Mouse (Mus musculus): ENCODE measurements around the gene Olfr1437. TPM values are rescaled to one million over a fixed set of nuclear protein-coding genes. Genes with fewer than 3 reads are reported as not detected.

Olfr1437 gene
- polyA plus RNA-seq (2015; fragmentation: Illumina TruSeq; extraction: RNeasy Lipid Tissue Mini Kit (QIAGEN cat#74804); ENCODE audit: insufficient read depth, low replicate concordance): not detected

GRCm38 (mm10) chr19:12325001-12325400 lies at the start of gene Olfr1437:
Gene Olfr1437 (minus strand): TSS chr19:12325101.

GRCm38 (mm10) chr19:12335810-12336209 lies 10.9 kb upstream of the Olfr1437 start, which contains the start of gene Olfr1438-ps1:
Gene Olfr1438-ps1 (minus strand): TSS chr19:12335910.

GRCm38 (mm10) chr19:12299030-12299429 lies 25.9 kb downstream of the Olfr1437 start, which contains the start of gene Olfr1436:
Gene Olfr1436 (minus strand): TSS chr19:12299130.

GRCm38 (mm10) chr19:12279554-12279953 lies 45.3 kb downstream of the Olfr1437 start, which contains the start of gene Olfr1434:
Gene Olfr1434 (plus strand): TSS chr19:12279854.

Other genes with a start within 250 kb of the Olfr1437 start
- gene Olfr1425, start 247.4 kb downstream of the Olfr1437 start, polyA plus RNA-seq (2015; fragmentation: Illumina TruSeq; extraction: RNeasy Lipid Tissue Mini Kit (QIAGEN cat#74804); ENCODE audit: insufficient read depth, low replicate concordance): not detected
- gene Olfr1426, start 233.1 kb downstream of the Olfr1437 start, polyA plus RNA-seq (2015; fragmentation: Illumina TruSeq; extraction: RNeasy Lipid Tissue Mini Kit (QIAGEN cat#74804); ENCODE audit: insufficient read depth, low replicate concordance): not detected
- not detected for gene Olfr1427, start 221.8 kb downstream of the Olfr1437 start, polyA plus RNA-seq (2015; fragmentation: Illumina TruSeq; extraction: RNeasy Lipid Tissue Mini Kit (QIAGEN cat#74804); ENCODE audit: insufficient read depth, low replicate concordance)
- gene Olfr1428, start 209.2 kb downstream of the Olfr1437 start, polyA plus RNA-seq (2015; fragmentation: Illumina TruSeq; extraction: RNeasy Lipid Tissue Mini Kit (QIAGEN cat#74804); ENCODE audit: insufficient read depth, low replicate concordance): not detected
- gene Olfr76, start 201.9 kb downstream of the Olfr1437 start, polyA plus RNA-seq (2015; fragmentation: Illumina TruSeq; extraction: RNeasy Lipid Tissue Mini Kit (QIAGEN cat#74804); ENCODE audit: insufficient read depth, low replicate concordance): not detected
- not detected for gene Olfr1555-ps1, start 155.0 kb downstream of the Olfr1437 start, polyA plus RNA-seq (2015; fragmentation: Illumina TruSeq; extraction: RNeasy Lipid Tissue Mini Kit (QIAGEN cat#74804); ENCODE audit: insufficient read depth, low replicate concordance)
- not detected for gene Olfr1431, start 124.5 kb downstream of the Olfr1437 start, polyA plus RNA-seq (2015; fragmentation: Illumina TruSeq; extraction: RNeasy Lipid Tissue Mini Kit (QIAGEN cat#74804); ENCODE audit: insufficient read depth, low replicate concordance)
- gene Olfr1432, start 92.5 kb downstream of the Olfr1437 start, polyA plus RNA-seq (2015; fragmentation: Illumina TruSeq; extraction: RNeasy Lipid Tissue Mini Kit (QIAGEN cat#74804); ENCODE audit: insufficient read depth, low replicate concordance): not detected
- not detected for gene Olfr262, start 83.4 kb downstream of the Olfr1437 start, polyA plus RNA-seq (2015; fragmentation: Illumina TruSeq; extraction: RNeasy Lipid Tissue Mini Kit (QIAGEN cat#74804); ENCODE audit: insufficient read depth, low replicate concordance)
- gene Olfr235, start 64.1 kb downstream of the Olfr1437 start, polyA plus RNA-seq (2015; fragmentation: Illumina TruSeq; extraction: RNeasy Lipid Tissue Mini Kit (QIAGEN cat#74804); ENCODE audit: insufficient read depth, low replicate concordance): not detected
- gene Olfr1434, start 45.2 kb downstream of the Olfr1437 start, polyA plus RNA-seq (2015; fragmentation: Illumina TruSeq; extraction: RNeasy Lipid Tissue Mini Kit (QIAGEN cat#74804); ENCODE audit: insufficient read depth, low replicate concordance): not detected
- gene Olfr1436, start 26.0 kb downstream of the Olfr1437 start, polyA plus RNA-seq (2015; fragmentation: Illumina TruSeq; extraction: RNeasy Lipid Tissue Mini Kit (QIAGEN cat#74804); ENCODE audit: insufficient read depth, low replicate concordance): not detected
- gene Olfr1438-ps1, start 10.8 kb upstream of the Olfr1437 start, polyA plus RNA-seq (2015; fragmentation: Illumina TruSeq; extraction: RNeasy Lipid Tissue Mini Kit (QIAGEN cat#74804); ENCODE audit: insufficient read depth, low replicate concordance): not detected
- gene Olfr1440, start 62.2 kb upstream of the Olfr1437 start, polyA plus RNA-seq (2015; fragmentation: Illumina TruSeq; extraction: RNeasy Lipid Tissue Mini Kit (QIAGEN cat#74804); ENCODE audit: insufficient read depth, low replicate concordance): not detected
- not detected for gene Olfr1441, start 92.3 kb upstream of the Olfr1437 start, polyA plus RNA-seq (2015; fragmentation: Illumina TruSeq; extraction: RNeasy Lipid Tissue Mini Kit (QIAGEN cat#74804); ENCODE audit: insufficient read depth, low replicate concordance)
- not detected for gene Pfpl, start 102.8 kb upstream of the Olfr1437 start, polyA plus RNA-seq (2015; fragmentation: Illumina TruSeq; extraction: RNeasy Lipid Tissue Mini Kit (QIAGEN cat#74804); ENCODE audit: insufficient read depth, low replicate concordance)
- gene Mpeg1, start 135.7 kb upstream of the Olfr1437 start, polyA plus RNA-seq (2015; fragmentation: Illumina TruSeq; extraction: RNeasy Lipid Tissue Mini Kit (QIAGEN cat#74804); ENCODE audit: insufficient read depth, low replicate concordance): 441 TPM
- 11.5 TPM for gene Dtx4, start 176.4 kb upstream of the Olfr1437 start, polyA plus RNA-seq (2015; fragmentation: Illumina TruSeq; extraction: RNeasy Lipid Tissue Mini Kit (QIAGEN cat#74804); ENCODE audit: insufficient read depth, low replicate concordance)
- gene Fam111a, start 220.6 kb upstream of the Olfr1437 start, polyA plus RNA-seq (2015; fragmentation: Illumina TruSeq; extraction: RNeasy Lipid Tissue Mini Kit (QIAGEN cat#74804); ENCODE audit: insufficient read depth, low replicate concordance): 218 TPM

All from spleen, adult 10 weeks (tissue).